Mouse (Mus musculus) CD4-positive, CD25-positive, alpha-beta regulatory T cell, adult 9 weeks (primary cell): ENCODE data around the gene Vmn2r106. TPM values are rescaled to one million over a fixed set of nuclear protein-coding genes. Genes with fewer than 3 reads are reported as not detected.

Source experiments
- polyA plus RNA-seq: library from polyadenylated mRNA; unstranded; fragments of 100-300 nt; shearing (Covaris generic); gene quantifications from one replicate; pipeline ENCODE4 v1.2.1, GENCODE M21; 2017

The Vmn2r106 gene
- not detected for polyA plus RNA-seq

DNA sequence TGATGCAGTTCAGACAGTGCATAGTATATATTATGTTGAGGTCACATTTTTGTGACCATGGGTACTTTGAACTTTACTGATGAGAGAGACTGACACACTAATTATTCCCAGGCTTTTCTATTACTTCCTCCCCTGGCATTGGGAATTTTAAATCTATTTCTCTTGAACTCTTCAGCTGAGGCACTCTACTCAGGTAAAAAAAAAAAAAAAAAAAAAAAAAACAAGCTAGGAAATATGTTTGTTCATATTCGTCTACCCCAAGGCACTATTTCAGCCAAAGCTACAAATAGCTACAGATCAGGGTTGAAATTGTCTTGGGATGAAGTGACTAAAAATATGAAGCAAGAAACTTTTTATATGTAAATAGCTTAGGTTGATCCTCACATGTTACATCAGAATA, at the start of gene Vmn2r106:
TSS of gene Vmn2r106 (minus strand) at position 101 of the 400 bp plus-strand sequence.

DNA sequence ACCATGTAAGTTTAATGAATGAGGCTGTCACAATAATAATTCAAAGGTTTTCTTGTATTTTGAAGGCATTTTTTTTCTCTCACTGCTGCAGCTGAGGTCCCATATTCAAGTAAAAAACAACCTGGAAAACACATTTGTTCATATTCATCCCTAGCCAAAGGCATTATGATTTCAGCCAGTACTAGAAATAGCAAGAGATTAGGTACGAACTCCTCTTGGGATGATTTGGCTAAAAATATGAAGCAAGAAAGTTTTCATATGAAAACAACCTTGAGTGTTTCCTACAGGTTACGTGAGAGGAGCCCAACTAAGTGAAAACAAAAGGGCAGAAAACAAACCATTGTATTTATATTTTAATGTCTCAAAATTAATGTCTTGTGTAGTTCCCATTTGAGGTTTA, 50.4 kb downstream of the Vmn2r106 start, which contains the start of gene Vmn2r105:
TSS of gene Vmn2r105 (minus strand) at position 101 of the 400 bp plus-strand sequence.

Other genes with a start within 250 kb of the Vmn2r106 start
- gene Vmn2r104, start 237.2 kb downstream of the Vmn2r106 start, polyA plus RNA-seq = not detected
- not detected for gene Fpr-rs7, start 171.3 kb downstream of the Vmn2r106 start, polyA plus RNA-seq
- not detected for gene Fpr-rs6, start 102.5 kb downstream of the Vmn2r106 start, polyA plus RNA-seq
- not detected for gene Vmn2r105, start 50.5 kb downstream of the Vmn2r106 start, polyA plus RNA-seq
- not detected for gene Vmn2r107, start 59.7 kb upstream of the Vmn2r106 start, polyA plus RNA-seq
- gene Vmn1r224, start 128.6 kb upstream of the Vmn2r106 start, polyA plus RNA-seq = not detected
- not detected for gene Vmn2r108, start 195.8 kb upstream of the Vmn2r106 start, polyA plus RNA-seq
- gene Vmn1r225, start 212.6 kb upstream of the Vmn2r106 start, polyA plus RNA-seq = not detected